Mouse (Mus musculus) R1 (cell line): ENCODE measurements around the gene Mcoln2.
"Not testable (repeated sequence)": the region's sequence is repeated elsewhere in the genome, so short reads cannot be mapped to it uniquely, and the experiment has no call there.

Experiments
- DNase-seq: peaks from one replicate; pipeline ENCODE4 v3.0.0-alpha.2; 2018; ENCODE audit warnings: low read depth, low spot score

Mcoln2 gene

DNA sequence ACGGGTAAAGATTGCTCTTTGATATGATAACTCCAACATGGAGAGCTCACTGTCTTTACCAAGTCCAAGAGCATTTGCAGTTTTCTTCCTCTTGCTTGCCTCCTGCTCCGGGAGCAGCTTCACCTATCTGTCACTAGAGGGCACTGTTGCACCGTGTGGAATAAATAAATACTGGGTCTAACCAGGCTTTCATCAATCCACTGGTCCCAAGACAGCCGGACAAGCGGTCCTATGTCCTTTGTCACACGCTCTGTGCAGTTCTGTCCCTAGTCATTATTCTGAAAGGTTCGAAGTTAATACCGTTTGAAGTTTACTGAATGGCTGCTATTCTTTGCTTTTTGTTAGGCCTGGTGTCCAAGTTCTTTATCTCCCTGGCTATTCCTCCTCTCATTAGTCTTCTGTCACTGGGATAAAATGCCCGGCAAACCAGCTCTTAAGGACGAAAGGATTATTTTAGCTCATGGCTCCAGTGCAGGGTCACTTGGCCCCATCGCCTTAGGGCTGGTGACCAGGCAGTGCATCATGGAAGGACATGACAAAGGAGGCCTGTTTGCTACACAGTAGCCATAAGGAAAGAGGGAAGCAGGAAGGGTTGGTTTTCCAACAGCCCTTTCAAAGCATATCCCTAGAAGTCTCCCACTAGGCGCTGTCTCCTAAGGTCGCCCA, 35.5 kb downstream of the Mcoln2 start:
- DNase-seq: peak; percentile 76

DNA sequence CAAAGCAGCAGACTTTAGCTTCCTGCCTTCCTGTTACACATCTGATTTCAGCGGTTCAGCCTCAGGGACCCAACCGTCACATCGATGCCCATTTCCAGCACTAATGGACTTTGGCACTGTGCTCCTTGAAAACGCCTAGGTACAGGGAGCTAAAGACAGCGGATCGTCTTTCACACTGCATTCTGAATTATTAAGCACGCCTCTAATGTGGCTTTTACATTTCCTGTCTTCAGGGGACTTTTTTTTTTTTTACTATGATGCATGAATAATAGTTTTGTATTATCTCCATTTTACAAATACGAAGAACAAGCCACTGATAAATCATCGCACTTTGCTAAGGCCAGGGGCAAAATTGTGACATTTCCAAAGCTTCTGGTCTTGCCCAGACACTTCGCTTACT, 36.4 kb downstream of the Mcoln2 start:
- no peak for DNase-seq

DNA sequence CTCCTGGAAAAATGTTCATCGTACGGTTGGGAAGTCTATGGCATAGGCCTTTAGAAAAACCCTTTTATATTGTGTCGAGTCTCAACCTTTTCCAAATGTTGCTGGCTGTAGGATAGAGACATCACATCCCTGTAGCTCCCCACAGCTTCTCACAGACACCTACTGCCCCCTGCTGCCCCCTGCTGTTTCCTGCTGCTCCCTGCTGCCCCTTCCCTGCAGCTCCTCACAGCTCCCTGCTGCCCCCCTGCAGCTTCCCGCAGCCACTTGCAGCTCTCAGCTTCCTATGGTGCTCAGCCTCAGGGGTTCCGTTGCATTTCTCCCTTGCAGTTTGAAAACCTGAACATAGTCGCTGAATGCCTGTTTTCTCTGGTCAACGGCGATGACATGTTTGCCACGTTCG, 40.3 kb downstream of the Mcoln2 start:
- peak; percentile 13 for DNase-seq

DNA sequence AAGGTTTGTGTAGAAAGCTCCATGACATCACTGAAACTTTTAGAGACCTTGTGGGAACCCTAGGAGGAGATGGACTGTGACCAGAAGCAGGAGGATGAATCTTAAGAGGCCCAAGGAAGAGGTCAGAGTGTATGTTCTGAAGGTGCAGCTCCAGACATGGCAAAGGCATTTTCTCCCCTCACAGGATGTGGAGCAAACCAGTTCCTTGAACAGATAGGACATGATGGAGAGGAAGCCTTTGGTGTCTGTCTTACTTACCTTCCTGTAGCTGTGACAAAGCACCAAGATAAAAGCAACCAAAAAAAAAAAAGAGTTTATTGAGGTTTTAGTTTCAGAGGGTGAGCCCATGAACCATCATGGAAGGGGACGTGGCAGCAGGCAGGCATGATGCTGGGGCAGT, 42.9 kb downstream of the Mcoln2 start:
- DNase-seq: no peak

DNA sequence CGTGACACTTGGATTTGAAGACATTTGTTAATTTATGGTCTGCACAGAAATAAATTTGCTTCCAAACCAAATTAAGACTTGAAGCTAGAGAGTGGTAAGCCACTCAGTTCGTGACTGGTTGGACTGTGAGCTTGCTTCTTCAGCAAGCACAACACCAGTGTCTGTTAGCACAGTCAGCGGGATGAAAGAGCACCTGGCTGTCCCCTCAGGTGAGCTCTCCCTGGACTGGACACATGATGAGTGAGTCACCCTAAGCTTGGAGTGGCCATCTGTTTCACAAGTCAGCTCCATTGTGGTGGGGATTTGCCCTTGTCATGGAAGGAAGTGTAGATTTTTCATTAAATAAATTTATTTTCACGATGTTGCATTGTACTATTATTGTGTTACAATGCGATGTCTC, 45.5 kb downstream of the Mcoln2 start:
- no peak for DNase-seq

DNA sequence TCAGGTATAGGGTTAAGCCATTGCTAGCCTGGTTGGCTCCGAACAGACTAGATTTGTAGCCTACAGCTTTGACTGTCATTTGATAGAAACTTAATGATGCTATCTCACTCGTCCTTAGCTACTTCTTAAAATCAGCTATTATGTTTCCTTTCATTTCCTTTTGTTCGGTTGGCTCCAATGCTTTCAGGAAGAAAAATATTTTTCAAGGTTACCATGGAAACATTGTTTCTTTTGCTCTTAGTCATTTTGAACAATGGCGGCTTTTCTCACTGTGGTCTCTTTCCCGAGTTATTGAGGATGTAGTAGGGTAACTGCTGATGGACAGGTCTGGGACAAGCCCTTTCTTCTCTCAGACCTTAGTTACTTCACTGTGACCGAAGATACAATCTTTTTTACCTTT, 46.7 kb downstream of the Mcoln2 start:
- no peak for DNase-seq

DNA sequence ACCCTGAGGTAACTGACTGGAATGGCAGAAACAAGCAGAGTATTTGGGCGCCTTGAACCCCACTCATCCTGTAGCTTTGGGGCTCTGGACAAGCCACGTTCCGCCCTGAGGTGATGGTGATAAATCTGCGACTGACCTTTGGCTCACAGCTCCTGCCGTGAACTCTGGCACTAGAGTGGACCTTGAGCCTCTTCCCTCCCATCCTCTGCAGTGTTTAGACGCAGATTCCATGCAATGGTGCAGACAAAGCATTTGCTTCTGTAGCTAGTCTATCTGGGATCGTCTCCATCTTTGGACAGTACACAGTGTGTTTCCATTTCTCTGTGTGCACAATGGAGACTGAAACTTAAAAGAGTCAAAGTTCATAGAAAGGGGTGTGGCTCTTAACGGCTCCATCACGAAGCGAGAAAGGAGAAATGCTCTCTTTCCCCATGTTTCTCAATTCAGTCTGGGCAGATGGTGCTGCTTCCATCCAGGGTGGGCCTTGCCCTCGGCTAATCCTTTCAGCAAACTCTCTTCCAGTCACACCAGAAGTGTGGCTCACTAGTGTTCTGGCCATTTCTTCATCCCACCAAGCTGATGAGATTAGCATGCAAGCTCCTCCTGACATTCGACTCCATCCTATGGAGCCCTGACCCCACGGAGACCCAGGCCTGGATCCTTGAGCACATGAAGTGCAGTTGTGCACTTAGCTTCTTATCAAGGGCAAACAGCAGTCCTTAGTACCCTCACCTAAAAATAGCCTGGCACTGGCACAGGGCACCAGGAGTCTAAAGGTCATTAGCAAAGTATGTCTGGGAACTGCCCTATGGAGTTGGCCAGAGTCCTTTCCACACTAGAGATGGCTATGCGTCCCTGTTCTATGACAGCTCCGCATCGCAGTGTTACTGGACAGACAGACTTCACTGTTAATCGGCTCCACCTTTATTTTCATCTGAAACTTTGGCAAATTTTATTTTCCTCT, 47.4 kb downstream of the Mcoln2 start:
- no peak for DNase-seq

DNA sequence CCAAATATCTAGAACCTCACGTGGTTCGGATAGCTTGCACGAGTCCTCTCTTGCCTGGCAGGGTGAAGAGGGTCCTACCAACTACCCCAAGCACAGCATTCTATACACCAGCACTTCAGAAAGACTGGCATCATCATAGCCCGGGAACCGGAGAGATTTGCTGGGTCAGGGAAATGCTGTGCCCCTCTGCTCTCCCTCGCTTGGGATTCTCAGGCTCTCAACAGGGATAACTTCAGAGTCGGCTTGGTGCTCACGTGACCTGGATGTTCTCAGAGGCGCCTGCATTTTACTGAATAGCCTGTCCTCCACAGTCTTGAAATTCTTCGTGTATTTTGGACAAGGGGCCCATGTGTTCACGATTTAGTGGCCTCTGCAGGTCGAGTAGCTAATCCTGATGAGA, 48.2 kb downstream of the Mcoln2 start:
- DNase-seq: no peak

DNA sequence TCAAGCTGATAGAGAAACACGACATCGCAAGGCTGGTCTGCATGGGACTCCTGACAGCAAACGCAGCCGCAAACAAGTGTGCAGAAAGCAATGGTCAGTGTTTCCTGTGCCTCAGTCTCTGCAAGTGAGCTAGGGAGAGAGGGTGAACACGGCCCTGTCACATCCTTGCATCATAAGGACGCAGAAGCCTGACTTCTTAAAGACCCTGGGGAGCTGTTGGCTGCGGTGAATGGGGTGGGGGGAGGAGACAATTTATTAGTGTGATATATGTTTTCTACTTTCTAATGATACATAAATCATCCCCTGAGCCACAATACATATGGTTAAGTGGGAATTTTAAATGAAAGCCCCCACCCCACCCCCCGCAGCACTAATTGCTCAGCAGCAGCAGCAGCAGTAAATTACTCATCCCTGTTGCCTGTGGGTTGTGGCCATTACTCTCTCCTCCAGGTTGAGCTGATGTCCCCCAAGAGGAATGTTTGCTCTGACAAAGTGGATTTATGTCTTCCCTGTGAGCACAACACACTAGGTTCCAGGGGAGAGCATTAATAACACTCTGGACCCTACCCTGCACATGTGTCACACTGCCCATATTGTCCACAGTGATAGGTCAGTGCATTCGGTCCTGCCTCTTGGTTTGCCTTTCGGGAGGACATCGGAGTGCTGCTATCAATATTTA, 49.3 kb downstream of the Mcoln2 start:
- DNase-seq: no peak

DNA sequence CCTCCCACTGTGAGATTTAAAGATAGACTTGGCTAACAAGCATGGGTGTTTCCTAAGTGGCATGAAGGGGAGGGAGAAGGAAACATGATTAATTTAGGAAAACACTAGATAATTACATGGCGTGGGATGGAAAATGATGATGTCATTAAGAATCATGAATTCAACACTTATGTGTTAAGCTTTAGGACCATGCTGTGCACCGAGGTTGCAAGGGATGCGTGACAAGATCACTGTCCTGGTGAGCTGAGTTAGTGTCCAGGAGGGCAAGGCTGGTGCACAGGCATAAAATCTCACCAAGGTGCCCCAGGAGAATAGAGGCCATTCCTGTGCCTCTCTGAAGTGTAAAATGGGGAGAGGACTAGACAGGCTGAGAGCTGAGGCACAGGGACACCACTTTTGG, 49.9 kb downstream of the Mcoln2 start:
- DNase-seq: no peak

DNA sequence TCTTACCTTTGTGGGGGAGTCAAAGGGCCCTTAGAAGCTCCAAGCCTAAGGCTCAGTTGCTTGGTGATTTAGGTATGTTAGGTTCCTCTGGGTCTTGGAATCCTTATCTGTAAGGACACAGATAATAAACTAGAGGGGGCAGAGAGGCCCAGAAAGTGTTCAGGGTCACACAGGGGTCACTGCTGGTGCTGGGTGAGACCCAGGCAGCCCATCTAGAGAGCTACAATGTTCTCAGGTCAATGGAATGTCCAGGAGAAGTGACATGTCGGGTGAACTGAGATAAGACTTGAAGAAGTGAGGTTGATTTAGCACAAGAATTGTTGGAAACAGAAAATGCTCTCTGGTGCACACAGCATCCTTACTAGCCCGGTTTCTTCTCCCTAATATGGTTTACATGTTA, 54.7 kb downstream of the Mcoln2 start:
- DNase-seq: no peak

DNA sequence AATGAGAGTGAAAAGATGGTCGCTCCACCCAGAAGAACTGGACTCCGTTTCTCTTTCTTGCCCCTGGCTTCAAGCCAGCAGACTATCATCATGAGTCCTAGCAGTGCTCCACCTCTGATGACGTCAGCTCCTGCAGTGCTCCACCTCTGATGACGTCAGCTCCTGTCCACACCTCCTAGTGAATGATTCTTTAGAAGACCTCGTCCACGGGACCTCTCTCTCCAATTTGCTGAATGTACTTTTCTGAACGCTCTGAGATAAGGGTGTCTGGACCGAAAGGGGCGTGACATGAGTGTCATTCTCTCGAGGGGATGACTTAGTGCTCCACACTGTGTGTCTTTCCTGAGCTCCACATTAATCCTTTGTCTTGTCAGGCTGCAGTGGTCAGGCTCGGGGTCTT, 55.7 kb downstream of the Mcoln2 start:
- DNase-seq: no peak

DNA sequence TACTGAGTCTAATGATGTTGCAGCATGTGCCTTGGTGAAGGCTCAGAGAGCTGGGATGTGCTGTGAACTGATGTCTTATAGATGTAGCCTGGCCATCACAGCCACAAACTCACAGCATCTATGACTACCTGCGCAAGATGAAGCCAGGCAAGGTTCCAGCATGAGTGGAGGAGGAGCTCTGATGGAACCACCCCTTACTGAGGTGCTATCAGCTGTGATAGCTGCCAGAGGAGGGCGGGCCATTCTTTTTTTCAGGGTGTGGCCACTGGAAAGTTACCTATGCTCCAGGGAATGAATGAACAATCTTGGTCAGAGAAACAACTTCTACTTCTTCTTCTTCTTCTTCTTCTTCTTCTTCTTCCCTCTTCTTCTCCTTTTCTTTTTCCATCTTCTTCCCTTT, 57.0 kb downstream of the Mcoln2 start:
- DNase-seq: no peak

DNA sequence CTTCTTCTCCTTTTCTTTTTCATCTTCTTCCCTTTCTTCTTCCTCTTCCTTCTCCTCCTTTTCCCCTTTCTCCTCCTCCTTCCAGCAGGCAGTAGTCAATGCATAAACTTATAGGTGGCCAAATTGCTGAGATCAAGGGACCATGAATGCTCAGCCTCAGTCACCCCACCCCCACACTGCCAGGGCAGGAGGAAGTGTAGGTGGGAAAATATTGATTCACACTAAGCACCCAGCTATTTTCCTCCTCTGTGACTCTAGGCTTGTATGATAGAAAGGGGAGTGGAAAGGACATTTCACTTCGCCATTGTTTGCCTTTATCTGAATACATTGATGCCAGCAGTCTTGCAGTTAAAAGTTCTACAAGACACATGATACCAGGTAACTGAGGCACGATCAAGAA, 57.8 kb downstream of the Mcoln2 start:
- no peak for DNase-seq

DNA sequence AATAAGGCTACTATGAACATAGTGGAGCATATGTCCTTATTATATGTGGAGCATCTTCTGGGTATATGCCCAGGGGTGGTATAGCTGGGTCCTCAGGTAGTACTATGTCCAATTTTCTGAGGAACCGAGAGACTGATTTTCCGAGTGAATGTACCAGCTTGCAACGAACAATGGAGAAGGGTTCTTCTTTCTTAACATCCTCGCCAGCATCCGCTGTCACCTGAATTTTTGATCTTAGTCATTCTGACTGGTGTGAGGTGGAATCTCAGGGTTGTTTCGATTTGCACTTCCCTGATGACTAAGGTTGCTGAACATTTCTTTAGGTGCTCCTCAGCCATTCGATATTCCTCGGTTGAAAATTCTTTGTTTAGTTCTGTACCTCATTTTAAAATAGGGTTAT, 60.1 kb downstream of the Mcoln2 start:
- not testable (repeated sequence) for DNase-seq

DNA sequence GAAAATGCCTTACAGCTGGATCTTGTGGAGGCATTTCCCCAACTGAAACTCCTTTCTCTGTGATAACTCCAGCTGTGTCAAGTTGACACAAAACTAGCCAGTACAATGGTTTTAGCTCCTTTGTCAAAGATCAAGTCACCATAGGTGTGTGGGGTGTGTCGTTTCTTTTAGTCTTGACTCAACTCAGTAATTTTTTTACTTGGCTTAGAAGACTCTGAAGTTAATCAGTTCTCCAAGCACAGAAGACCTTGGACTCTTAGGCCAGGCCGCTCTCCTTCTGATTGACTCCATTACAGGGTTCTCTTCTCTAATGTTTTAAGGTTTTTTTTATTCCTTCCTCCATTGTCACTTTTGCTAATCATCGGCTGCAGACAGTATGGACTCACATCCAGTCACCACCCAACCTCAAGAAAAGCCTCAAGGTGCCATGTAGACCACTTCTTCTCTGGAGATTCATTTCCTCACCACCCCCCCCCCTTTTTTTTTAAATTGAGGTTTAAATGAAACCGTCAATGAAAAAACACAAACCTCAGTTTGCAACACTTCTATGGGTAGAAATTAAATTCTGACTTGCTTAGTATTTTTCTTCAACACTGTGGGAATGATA, 61.6 kb downstream of the Mcoln2 start:
- no peak for DNase-seq

DNA sequence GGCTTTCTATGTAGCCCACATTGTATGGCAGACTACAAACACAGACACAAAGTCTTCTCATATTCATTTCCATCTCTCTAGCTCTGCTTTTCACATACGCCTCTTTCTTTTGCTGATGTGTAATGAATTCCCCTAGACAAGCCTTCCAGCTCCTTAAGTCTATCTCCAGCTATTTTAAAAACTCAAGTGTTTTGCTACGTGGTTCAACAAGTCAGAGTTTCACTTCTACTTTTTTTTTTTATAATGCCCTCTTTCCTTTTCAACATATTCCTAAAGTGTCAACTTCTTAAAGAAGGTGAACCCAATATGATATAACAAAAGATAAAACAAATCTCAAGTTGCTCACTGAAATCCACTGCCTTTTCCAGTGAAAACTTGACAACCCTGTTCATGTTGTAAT, 62.3 kb downstream of the Mcoln2 start:
- no peak for DNase-seq

DNA sequence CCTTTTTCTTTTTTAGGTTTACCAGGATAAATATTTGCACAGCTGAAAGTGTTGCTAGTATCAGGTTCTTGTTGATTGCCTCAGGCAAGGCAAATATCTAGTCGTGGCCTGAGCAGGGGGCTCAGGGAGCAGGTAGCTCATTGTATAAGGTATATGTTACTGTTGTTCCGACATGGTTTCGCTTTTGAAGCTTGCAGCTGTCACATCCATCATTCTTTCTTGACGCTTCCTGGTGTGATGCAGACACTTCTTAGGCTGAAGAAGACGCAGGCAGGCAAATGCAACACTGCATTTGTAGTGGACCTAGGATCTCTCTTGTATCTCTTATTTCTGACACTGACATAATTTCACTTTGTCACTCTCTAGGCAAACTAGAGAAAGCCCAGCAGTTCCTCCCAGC, 63.7 kb downstream of the Mcoln2 start:
- no peak for DNase-seq

DNA sequence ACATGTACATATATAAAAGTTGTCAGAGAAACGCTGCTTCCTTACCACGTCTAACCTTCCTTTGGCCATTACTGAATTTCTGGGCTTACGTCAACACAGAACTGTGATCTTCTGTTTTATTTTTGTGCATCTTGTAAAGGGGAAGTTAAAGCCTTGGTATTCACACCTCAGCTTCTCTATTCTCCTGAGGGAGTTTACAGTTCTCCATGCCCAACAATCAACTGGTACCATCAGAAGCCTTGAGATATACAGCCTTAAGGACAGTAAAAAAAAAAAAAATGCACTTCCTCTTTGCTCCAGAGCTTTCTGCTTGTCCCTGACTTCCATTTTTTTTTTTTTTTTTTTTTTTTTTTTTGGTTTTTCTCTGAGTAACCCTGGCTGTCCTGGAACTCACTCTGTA, 66.9 kb downstream of the Mcoln2 start:
- no peak for DNase-seq

DNA sequence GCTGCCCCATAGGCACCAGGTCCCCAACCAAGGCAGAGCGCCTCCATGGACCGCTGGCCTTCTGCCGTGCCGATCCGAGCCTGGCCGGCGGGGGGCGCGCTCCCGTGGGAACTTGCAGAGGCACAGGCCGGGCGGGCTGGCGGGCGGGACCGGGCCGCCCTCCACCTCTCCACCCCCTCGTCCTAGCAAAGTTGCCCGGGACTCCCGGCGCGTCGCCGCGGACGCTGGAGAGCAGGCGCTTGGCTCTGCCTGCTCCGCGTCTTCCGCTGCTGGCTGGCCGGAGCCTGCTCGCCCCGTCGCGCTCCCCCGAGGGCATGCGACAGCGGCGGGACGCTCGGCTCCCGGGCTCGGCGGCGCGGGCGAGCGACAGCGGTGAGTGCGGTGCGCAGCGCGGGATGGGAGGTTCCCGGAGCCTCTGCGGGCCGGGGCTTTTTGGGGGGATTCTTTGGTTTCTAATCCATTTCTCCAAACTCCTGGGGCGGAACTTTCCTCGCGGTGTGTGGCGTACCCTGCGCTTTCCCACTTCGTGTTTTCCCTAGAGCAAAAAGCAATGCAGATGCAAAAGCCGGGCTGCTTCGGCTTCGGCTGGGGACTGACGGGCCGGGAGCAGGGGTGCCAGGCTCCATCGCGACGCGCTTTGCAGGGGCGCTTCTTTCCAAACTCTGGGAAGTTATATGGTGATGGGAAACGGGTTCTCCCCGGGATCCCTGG, 71.3 kb downstream of the Mcoln2 start, which contains the start of gene Lpar3:
Gene Lpar3 (plus strand): TSS at position 188 of the 711 bp plus-strand sequence.
- peak; percentile 72 for DNase-seq

DNA sequence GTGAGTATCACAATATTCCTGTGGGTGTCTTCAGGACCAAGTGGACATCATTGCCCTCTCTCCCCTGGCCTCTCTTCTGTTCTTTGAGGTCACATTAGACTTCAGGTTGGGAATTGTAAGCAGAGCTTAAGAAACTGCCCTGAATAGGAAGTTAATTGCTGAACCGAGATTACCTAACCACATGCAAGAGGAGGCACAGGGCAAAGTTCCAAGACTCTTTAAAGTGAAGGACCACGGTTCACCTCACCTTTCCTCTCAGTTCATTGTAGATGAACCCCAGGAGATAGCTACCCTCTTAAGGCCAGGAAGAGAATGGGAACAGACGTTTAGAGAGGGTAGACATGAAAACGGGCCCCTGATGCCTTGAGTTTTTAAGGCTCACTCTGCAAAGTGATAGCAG, 74.6 kb downstream of the Mcoln2 start:
- DNase-seq: no peak
